Mouse (Mus musculus): Measurements from ENCODE around the gene Dock9. TPM values are rescaled to one million over a fixed set of nuclear protein-coding genes. Genes with fewer than 3 reads are reported as not detected.
"Not testable (repeated sequence)": the region's sequence is repeated elsewhere in the genome, so short reads cannot be mapped to it uniquely, and the experiment has no call there.

The Dock9 gene
- total RNA-seq, 2 experiments from 2014 or later: 14.9 to 18.2 TPM

DNA sequence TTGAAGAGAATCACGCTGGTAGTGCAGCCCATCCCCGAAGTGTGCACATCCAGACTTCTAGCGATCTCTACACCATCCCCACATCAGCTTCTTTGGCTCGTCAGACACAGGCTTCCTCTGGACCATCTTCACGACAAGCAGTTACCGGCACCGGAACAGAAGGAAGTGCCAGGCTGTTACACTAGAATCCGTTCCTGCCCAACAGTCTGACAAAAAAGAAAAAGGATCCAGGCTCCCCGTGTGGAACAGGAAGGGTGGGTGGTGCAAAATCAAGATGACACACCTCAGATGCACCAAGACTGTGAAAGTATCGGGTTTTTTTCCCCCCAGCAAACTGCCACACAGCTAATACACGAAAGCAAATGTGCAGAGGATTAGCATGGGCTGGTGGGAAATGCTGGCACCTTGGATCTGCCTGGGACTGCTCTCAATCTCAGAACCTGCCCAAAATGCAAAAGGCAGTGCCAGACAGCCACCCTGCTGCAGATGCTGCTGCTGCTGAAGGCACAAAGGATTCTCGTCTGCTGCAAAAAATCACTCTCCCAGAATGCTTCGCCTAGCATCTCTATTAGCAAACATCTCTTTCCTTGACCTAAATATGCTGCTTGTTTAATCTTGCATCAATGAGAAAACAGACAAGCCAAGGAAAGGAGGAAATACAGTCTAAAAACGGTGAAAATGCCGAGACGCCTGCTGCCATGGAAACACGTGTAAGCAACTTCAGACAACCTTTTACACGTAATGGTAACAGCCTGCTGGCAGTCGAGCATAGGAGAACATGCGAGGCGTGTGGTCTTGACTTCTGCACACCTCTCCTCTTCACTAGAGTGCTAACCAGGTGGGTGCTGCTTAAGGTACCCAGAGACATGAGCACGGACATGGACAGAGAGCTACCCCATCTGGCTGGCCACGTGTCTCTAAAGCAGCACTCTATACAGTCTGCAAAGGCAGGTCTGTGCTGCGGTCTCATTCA lies 58.9 kb downstream of the Dock9 start:
- intact Hi-C loops (cut with DNase I): no loop called here

DNA sequence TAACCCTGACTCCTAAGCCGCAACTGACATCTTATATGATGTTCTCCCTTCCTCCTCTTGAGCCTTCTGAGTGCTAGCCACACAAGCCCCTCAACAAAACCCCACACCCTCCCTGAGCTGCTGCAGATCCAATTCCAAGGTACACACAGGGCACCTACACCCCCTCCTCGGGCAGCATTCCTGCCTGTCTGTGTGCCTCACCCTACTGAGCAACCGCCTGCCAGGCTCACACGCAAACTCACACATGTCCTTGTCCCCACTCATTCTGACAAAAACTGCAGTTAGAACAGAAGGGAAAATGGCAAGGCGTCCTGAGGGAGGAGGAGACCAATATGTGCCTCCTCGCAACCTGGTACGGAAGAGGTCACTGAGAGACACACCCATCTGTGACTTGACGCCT lies 60.4 kb downstream of the Dock9 start:
- intact Hi-C loops (cut with DNase I): no loop called here
- DNase-seq: no peak

More for the DNA sequence above, 58.9 kb downstream of the Dock9 start:
- DNase-seq: no peak

DNA sequence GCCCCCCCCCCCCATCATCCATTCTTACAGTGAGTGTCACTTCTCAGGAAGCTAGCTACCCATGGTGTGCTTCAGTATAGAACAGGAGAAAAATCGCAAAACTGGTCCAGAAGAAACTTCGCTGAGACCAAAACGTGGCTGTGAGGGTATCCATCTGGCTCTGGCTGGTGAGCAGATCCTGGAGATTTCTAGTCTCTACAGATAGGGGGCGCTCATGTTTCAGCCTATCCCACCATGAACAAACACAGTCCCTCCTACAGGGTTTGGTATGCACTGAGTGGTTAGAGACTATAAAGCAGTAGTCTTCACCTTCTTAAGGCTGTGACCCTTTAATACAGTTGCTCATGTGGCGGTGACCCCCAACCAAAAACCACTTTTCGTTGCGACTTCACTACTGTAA lies 62.0 kb downstream of the Dock9 start:
- DNase-seq: no peak
- intact Hi-C loops (cut with DNase I): no loop called here

DNA sequence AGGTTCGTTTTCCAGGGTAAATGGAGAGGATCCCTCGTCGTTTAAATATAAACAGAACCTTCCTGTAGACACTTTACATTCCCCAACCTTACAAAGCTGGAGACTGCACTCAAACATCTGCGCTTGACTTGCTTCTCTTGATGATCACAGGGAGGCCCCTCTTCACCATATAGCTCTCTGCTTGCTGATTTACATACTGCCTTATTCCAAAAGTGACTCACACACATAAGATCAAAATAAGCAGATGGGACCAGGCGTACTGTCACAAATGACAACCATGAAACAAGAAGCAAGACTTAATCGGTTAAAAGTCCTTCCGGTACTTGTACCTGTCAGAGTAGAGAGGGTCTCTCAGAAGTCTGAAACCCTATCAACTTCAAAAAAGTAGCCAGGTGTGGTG lies 63.4 kb downstream of the Dock9 start:
- no peak for DNase-seq
- intact Hi-C loops (cut with DNase I): no loop called here

DNA sequence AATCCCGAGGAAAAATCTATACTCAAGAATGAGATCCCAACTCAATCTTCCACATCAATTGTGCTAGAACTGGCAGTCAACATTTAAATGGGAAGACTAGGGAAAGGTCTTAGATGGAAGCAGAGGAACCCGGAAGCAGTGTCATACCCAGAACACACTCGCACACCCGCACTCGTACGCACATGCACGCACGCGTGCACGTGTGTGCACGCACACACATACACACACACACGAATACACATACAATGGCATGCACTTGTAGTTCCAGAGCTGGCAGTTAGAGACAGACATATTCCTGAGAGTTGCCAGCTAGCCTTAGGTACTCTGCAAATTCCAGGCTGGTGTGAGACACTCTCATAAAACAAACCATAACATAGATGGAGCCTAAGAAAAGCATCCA lies 63.9 kb downstream of the Dock9 start:
- intact Hi-C loops (cut with DNase I): no loop called here
- DNase-seq: no peak

DNA sequence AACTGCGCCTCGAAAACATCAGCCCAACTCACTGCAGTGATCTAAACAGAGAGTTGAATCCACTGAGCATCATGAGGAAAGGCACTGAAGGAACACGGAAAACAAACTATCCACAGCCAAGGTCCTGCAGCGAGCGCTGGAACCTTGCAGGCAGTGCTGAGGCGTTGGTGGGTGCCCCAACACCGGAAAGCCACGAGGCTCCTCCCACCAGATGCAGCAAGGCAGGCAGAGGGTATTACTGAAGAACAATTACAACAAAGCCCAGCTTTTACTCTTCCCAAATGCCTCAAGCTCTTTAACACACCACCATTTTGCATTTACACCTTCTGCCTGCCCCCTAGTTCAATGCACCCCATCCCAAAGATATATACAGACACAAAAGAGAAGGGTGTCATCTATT lies 65.4 kb downstream of the Dock9 start:
- intact Hi-C loops (cut with DNase I): no loop called here
- no peak for DNase-seq

DNA sequence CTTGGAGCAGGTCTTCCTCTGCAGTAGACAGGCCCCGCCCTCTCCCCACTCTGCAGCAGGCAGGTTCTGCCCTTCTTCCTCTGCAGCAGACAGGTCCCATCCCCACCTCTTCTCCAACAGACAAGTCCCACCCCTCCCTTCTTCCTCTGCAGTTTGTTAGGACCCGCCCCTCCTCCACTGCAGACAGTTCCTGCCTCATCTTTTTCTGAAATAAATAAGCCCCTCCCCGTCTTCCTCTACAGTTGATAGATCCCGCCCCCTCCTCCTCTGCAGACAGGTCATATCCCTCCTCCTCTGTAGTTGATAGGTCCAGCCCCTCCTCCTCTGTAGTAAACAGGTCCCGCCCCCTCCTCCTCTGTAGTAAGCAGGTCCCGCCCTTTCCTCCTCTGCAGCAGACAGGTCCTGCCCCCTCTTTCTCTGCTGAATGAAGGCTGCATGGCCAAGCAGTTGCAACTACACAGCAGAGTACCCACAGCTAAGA lies 65.9 kb downstream of the Dock9 start:
- DNase-seq: no peak
- intact Hi-C loops (cut with DNase I): no loop called here

DNA sequence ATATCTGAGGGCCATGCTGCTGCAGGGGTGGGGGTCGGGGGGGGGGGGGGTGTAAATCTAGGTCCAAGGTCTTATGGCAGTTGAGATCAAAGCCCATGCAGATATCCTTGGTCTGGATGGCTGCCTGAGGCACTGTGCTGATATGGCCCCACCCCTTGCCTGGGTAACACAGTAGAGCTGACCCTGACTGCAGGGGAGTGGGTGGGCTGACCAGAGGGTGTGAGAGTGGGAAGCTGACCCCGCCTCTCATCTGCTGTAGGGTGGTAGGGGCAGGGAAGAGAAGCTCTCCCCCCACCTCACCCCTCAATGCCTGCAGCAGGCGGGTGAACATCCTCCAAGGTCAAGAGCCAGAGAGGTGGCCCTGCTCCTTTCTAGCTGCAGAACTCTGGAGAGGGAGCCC lies 66.7 kb downstream of the Dock9 start:
- no peak for DNase-seq
- intact Hi-C loops (cut with DNase I): no loop called here

DNA sequence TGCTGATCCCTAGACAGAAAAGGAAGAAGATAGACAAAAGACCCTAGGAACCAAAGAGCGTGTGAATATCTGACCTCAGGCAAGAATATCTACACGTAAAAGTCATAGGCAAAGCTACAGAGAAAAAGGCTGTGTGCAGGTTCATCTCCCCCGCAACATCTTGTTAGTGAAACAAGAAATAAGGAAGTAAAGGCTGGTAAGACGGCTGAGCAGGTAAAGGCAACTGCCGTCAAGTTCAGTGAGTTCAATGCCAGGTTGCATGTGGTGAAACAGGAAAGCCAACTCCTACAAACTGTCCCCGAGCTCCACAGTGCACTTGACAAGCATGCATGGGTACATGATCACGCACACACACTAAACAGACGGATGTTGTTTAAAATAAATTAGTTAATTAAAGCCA lies 69.6 kb downstream of the Dock9 start:
- intact Hi-C loops (cut with DNase I): no loop called here

DNA sequence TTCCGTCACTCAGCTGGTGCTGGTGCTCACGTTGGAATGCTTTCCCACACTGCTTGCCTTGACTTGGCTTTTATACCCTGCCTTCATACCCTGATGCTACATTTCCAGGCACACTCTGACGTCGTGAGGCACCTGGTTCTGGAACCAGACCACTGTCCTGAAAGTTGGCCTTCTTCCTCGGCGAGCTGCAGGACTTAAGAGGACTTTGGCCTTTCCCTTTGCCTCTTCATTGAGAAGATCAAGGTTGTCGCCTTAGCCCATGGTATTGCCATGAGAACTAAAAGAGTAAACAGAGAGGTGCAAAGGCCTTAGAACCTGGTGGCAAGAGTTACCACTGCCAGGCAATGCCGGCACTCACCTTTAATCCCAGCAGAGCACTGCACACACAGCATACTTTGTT lies 73.1 kb downstream of the Dock9 start:
- no peak for DNase-seq
- intact Hi-C loops (cut with DNase I): no loop called here

More for the DNA sequence above, 69.6 kb downstream of the Dock9 start:
- DNase-seq: no peak

DNA sequence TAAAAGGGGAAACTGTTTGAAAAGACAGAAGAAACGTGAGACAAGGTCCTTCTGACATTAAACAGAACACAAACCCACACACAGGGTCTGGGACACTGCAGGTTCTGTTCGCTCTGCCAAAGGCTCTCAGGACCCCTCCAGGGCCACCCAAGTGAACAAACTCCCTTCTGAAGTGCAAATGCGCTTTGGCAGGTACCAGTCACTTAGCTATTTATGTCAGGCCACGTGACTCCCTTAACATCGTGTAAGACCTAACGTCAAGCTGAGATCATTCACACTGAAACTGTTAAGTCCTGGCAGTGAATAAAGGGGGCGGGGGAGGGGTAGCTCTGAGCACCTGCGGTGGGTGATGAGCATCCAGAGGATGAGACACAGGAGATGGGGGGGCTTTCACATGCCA lies 74.9 kb downstream of the Dock9 start:
- DNase-seq: no peak
- intact Hi-C loops (cut with DNase I): no loop called here

DNA sequence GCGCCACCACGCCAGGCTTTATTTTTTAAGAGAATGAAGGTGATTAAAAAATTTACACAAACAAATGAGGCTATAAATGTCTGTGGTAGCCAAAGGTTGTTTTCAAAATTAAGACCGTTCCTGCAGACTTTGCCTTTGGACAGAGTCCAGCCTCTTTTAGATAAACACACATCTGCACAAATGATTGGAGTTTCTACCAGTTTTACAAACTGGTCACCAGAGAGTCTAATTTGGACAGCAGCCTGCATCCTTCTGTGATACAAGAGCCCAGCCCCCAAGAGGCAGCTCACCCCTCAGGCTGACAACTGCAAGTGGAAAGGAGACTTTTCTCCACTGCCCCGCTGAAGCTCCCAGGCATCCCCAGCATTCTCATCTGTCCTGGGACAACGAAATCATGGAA lies 76.2 kb downstream of the Dock9 start:
- intact Hi-C loops (cut with DNase I): no loop called here
- DNase-seq: peak in 1 of 2 experiments; percentile 40

DNA sequence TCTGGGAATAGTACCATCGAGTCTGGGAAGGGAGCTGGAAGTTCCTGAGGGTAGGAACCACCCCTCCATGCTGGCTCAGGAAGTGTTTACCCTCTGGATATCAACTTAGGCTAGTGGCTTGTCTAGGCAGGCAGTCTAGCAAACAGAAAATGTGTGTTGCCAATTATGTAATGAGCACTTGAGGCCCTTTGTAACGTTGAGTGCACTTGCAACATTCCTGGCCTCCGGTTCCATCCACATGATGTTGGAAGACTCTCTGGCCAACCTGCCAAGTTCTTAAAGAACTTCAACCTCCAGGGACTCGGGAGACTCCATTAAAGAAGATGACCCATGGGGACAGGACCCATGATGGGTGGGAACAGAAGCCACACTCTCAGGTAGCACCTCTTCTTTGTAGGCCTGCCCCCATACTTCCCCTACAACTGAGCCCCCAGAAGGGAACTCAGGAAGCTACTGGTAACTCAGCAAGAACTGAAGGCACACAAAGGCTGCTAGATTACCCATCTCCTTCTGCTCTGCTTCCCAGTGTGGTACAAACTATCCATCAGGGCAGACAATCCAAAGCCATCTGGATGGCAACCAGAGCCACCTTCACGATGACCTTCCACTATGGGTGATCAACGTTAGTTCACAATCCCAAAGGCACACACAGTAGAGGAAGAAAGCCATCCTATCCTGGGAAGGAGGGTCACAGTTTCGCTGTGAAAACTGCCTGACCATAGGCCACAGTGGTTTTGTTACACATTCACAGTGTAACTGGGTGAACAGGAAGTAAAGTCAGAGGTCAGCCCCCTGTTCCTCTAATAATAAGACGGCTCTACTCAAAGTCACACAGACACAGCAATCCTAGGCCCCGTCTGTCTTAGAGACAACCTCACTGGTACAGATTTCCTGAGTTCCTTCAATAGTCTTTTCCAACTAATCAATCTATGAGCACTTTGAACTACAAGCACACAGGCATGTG lies 77.7 kb downstream of the Dock9 start:
- intact Hi-C loops (cut with DNase I): no loop called here
- no peak for DNase-seq

DNA sequence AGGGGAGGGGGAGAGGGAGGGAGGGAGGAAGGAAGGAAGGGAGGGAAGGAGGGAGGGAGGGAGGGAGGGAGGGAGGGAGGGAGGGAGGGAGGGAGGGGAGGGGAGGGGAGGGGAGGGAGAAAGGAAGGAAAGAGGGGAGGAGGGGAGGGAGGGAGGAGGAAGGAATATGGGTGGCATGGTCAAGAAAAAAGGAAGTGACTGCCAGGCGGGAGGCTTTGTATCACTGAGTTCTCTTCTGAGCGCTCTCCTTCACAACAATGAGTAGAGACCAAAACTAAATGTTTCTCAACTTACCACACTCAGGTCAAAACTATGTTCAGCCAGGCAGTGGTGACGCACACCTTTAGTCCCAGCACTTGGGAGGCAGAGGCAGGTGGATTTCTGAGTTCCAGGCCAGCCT lies 82.8 kb downstream of the Dock9 start:
- intact Hi-C loops (cut with DNase I): not testable (repeated sequence)

DNA sequence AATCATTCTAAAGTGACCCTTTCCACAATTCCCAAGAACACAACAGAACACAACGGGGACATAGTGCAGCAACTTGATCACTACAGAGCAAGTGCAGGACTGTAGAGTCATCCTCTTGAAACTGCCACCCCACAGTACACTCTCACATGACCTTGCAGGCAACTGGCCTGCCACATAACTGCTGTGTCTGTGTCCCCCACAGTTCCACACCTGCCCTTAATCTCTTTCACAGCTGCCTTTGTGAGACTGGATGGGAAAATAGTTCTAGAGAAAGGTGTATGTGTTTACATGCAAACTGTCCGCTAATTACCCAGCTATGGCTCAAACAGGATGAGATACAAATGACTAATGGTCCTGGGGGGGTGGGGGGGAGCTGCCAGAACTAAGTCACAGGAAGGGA lies 83.4 kb downstream of the Dock9 start:
- no peak for DNase-seq
- intact Hi-C loops (cut with DNase I): no loop called here

More for the DNA sequence above, 82.8 kb downstream of the Dock9 start:
- not testable (repeated sequence) for DNase-seq

DNA sequence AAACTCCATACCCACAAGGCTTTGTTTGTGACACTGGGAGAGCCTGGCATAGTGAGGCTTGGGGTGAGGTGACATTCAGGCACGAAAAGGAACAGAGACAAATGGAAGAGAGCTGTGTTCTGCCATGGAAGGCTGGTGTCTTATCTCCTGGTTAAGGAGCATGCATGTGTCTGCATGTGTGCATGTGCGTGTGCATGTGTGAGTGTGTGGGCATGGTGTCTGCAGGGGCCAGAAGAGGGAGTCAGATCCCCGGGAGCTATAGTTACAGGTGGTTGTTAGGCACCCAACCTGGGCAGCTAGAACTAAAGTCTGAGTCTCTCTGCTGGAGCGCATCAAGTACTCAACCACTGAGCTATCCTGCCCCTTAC lies 83.8 kb downstream of the Dock9 start:
- intact Hi-C loops (cut with DNase I): no loop called here
- no peak for DNase-seq

DNA sequence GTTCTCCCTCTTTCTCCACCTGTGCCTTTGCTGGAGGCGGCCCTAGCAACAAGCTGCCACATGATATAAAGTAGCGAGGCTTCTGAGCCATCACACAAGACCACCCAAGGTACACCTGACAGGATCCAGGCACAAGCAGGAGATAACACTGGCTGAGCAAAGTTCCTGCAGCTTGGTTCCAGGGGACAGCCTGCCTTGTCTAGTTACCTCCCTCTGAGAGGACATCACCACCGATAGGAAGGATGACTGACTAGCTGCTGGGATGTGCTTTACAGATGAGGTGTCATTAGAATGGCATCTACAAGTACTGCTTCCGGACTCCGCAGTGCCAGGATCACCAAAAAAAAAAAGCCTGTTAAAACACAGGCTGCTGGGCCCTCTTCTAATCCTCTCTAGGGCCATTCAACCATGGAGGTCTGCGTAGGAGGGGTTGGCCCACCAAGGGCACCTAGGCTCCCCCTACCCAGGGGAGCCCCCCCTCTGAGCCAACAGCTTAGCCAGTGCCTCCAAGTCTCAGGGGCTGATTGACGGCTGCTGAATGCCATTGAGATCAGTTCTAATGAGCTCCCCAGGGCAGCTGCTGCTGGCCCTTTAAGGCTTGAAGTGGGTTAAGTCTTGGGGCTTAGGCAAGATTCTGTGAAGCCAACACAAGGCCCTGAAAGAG lies 84.3 kb downstream of the Dock9 start:
- no peak for DNase-seq
- intact Hi-C loops (cut with DNase I): no loop called here

DNA sequence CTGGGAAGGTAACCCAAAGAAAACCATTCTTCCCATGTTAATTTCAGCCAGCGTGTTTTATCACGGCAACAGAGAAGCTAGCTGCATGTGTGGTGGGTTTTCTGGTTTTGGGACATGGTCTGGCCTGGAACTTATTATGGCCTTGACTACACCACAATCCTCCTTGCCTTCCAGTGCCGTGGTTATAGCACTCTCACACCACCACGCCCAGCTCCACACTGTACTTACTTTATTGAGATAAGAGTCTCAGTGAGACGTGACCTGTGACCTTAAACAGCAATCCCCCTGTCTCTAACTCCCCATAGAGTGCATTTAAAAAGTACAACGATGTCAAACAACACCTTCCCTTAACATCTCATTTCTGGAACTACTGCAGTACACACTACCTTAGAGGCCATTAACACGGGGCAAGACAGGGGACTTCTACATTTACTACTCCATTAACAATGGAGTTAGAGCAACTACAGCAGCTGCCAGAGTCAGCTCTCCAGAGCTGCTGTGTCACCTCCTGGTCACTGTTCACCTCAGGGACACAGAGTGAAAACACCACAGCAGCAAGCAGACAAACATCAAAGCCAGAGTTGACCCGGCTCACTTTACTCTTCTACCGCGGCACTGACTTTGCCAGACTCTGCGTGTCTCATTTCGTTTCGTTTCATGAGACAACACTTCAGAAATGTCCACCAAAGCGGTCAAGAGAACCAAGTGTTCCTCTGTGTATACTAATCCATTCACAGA lies 86.4 kb downstream of the Dock9 start:
- no peak for DNase-seq
- intact Hi-C loops (cut with DNase I): no loop called here

DNA sequence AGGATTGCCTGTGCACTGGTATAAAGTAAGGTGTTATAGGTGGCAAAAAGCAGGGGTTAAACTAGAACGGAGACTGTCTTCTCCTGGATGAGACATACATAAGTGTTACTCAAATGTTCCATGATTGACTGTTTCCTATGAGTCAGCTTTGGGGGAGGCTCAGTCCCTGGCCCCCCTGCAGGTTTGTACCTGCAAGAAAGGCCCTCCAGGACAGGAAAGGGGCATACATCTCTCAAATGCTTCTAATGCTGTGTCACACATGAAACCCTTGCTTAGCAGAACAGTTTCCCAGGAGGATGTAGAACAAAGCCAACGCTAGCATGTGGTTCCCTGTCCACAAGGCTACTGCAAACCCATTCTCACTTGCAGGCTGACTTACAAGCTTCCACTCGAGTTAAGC lies 87.5 kb downstream of the Dock9 start:
- intact Hi-C loops (cut with DNase I): no loop called here

DNA sequence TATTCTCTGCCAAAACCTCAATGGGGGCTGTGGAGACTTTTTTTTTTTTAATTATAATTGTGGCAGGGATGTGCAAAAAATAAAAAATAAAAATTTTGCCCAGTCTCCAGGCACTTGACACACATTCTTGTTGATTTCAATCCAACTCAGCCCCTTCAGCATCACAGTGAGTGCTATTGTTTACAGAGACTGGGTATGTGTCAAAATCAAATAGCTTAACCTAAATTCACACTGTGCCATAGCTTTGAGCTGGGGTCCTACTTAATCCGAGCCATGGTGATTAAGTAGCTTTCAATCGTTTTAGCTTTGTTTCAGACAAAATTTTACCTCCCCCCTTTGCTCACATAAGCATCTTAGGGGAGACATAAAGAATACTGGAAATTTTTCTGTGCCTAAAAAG lies 89.4 kb downstream of the Dock9 start:
- intact Hi-C loops (cut with DNase I): loop anchor here (5.0 kb wide), 1 partner anchor 44 kb away; no protein-coding TSS in a partner anchor

More for the DNA sequence above, 87.5 kb downstream of the Dock9 start:
- no peak for DNase-seq

More for the DNA sequence above, 89.4 kb downstream of the Dock9 start:
- no peak for DNase-seq

Measured in gastrocnemius, postnatal 36 days (tissue).